Mouse (Mus musculus): ENCODE measurements around the gene Gfpt2.

DNA sequence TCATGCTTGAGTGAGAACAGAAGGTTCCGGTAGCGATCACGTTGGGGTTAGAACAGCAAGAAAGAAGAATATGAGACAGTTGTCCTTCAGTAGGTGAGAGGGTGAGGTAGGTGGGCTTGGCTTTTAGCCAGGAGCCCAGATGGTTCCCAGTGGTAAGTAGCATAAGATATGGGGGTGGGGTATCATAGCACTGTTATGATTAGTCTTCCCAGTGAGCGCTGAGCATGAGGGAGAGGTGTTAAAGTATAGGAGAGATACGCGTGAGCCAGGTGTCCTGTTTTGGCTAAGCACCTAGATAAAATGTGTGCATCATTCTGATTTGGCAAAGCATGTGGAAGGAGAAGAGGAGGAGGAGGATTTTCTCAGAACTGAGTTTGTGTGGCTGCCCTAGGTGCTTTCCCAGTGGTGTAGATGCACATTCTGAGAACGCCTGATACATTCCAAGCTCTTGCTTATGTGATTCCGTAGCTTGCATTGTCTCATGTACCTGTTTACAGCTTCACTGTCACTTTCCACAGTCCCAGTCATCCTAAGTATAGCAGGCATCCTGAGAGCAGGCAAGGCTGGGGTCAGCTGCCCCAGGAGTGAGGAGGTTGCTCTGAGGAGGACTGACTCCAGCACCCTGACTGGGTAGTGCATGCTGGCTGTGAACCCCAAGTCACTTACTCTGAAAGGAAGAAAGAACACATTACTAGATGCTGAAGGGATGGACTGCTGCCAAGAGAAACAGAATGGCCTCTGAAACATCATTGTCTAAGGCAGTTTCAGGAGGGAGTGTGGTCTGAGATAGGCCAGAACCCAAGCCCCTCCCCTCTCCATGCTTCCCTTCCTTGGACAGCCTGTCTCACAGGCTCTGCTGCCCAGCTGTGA lies 83.2 kb downstream of the Gfpt2 start:
- no peak for TF ChIP-seq E2F4 (IDR thresholded peaks at IDR 0.05; ENCODE audit: insufficient read depth)
- TF ChIP-seq POLR2A (IDR thresholded peaks at IDR 0.05; ENCODE audit: insufficient read length, low read depth), result no peak
- TF ChIP-seq USF1 (IDR thresholded peaks at IDR 0.05; ENCODE audit: low read depth), result no peak
- no peak for TF ChIP-seq MAX (IDR thresholded peaks at IDR 0.05; ENCODE audit: low read depth)
